Mouse (Mus musculus): ENCODE results near the gene Nfkbid.

The Nfkbid gene

GRCm38 (mm10) chr7:30429327-30429726, 7.8 kb downstream of the Nfkbid start:
- DNase-seq (ENCODE audit: low read depth): peak; percentile 10

- no peak for DNase-seq (ENCODE audit: low read depth)
These were observed 8.7 kb downstream of the Nfkbid start for GRCm38 (mm10) chr7:30430191-30430590.

GRCm38 (mm10) chr7:30431793-30432192, 10.3 kb downstream of the Nfkbid start:
- peak; percentile 80 for DNase-seq (ENCODE audit: low read depth)

- DNase-seq (ENCODE audit: low read depth): peak; percentile 59
These were observed 12.7 kb downstream of the Nfkbid start for GRCm38 (mm10) chr7:30434238-30434637.

GRCm38 (mm10) chr7:30434701-30435100, 13.2 kb downstream of the Nfkbid start:
- no peak for DNase-seq (ENCODE audit: low read depth)

- no peak for DNase-seq (ENCODE audit: low read depth)
These were observed 13.6 kb downstream of the Nfkbid start for GRCm38 (mm10) chr7:30435156-30435555.

- peak; percentile 12 for DNase-seq (ENCODE audit: low read depth)
These were observed 15.3 kb downstream of the Nfkbid start for GRCm38 (mm10) chr7:30436879-30437278.

- no peak for DNase-seq (ENCODE audit: low read depth)
These were observed 18.2 kb downstream of the Nfkbid start for GRCm38 (mm10) chr7:30439734-30440133.

GRCm38 (mm10) chr7:30440697-30441096, 19.2 kb downstream of the Nfkbid start:
- peak; percentile 44 for DNase-seq (ENCODE audit: low read depth)

- DNase-seq (ENCODE audit: low read depth): no peak
These were observed 22.2 kb downstream of the Nfkbid start for GRCm38 (mm10) chr7:30443696-30444095.

GRCm38 (mm10) chr7:30444154-30444970, 22.8 kb downstream of the Nfkbid start:
- no peak for DNase-seq (ENCODE audit: low read depth)

- no peak for DNase-seq (ENCODE audit: low read depth)
These were observed 23.6 kb downstream of the Nfkbid start, which contains the start of gene Aplp1 for GRCm38 (mm10) chr7:30444971-30445751. Aplp1 (minus strand) TSS chr7:30445535.

- no peak for DNase-seq (ENCODE audit: low read depth)
These were observed 28.7 kb downstream of the Nfkbid start for GRCm38 (mm10) chr7:30450241-30450640.

GRCm38 (mm10) chr7:30453327-30453726, 31.8 kb downstream of the Nfkbid start:
- DNase-seq (ENCODE audit: low read depth): no peak

- DNase-seq (ENCODE audit: low read depth): peak; percentile 76
These were observed 32.2 kb downstream of the Nfkbid start for GRCm38 (mm10) chr7:30453766-30454165.

GRCm38 (mm10) chr7:30454259-30454658, 32.7 kb downstream of the Nfkbid start:
- DNase-seq (ENCODE audit: low read depth): peak; percentile 33

- no peak for DNase-seq (ENCODE audit: low read depth)
These were observed 35.0 kb downstream of the Nfkbid start for GRCm38 (mm10) chr7:30456487-30456886.

- DNase-seq (ENCODE audit: low read depth): no peak
These were observed 35.5 kb downstream of the Nfkbid start for GRCm38 (mm10) chr7:30456911-30457628.

GRCm38 (mm10) chr7:30457629-30458330, 36.2 kb downstream of the Nfkbid start, which contains the start of the genes Kirrel2 and Nphs1:
Kirrel2 (minus strand) TSS chr7:30457690.
Nphs1 (plus strand) TSS chr7:30458315.
- no peak for DNase-seq (ENCODE audit: low read depth)

- no peak for DNase-seq (ENCODE audit: low read depth)
These were observed 38.0 kb downstream of the Nfkbid start for GRCm38 (mm10) chr7:30459484-30459883.

- no peak for DNase-seq (ENCODE audit: low read depth)
These were observed 42.0 kb downstream of the Nfkbid start for GRCm38 (mm10) chr7:30463568-30463967.

- no peak for DNase-seq (ENCODE audit: low read depth)
These were observed 42.5 kb downstream of the Nfkbid start for GRCm38 (mm10) chr7:30463996-30464395.
